Mouse (Mus musculus): ENCODE results near the gene Pcsk4. TPM values are rescaled to one million over a fixed set of nuclear protein-coding genes. Genes with fewer than 3 reads are reported as not detected.

The Pcsk4 gene
- total and polyA plus RNA-seq, 2 experiments from 2014 or later = 3.8 to 11.8 TPM

DNA sequence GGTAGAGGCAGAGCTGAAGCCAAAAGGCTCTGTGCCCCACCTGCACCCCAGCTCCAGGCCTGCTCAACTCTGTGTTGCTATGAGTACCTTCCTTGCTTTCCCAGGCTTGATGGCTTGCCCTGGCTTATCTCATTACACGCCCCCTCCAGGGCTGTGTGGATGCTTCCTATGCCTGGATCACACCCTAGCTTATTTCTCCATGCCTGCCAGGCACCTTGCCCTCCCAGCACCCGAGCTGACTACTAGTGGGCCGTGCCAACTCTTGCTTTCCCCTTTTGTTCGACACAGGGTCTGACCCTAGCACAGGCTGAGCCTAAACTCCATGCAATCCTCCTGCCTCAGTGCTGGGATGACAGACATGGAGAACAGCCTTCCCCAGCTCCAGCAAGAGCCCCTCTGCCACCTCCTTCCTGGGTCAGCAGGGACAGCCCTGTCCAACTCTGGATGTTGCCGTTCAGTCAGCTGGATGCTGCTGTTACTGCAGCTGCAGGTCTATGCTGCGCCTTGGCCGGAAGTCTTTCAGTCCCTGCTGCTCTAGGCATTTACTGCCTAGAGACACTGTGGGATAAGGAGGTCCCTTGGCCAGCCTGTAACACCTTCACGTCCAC is 31.7 kb downstream of the Pcsk4 start:
- Histone ChIP-seq H3K27me3 (ENCODE audit: insufficient read depth, low read length) (no peaks in the 10 kb centered on the region), H3K4me2 (ENCODE audit: low read depth, low read length) (peak overlapping the region; percentile 79; the same call in 1 of the 2 replicates), H3K9ac (replicated peaks; ENCODE audit: low read length) (peak overlapping the region; percentile 64; the same call in 1 of the 2 replicates), H3K36me3 (ENCODE audit: insufficient read depth, low read length) (peaks cover 10% of the 10 kb centered on the region; the same call in 1 of the 2 replicates), H3K4me3 (ENCODE audit: low read length) (no peak overlapping the region), H3K4me1 (ENCODE audit: insufficient read depth, low read length) (peaks cover 46% of the 10 kb centered on the region), H3K9me3 (ENCODE audit: low read length) (no peaks in the 10 kb centered on the region), H3K27ac (peak overlapping the region; percentile 99)
- WGBS = 46% methylated on average over 8 of the region's 8 CpGs
- TF ChIP-seq CTCF (IDR thresholded peaks at IDR 0.05; ENCODE audit: low read depth) = no peak
- DNase-seq (ENCODE audit: low spot score) = no peak
- no peak for ATAC-seq

DNA sequence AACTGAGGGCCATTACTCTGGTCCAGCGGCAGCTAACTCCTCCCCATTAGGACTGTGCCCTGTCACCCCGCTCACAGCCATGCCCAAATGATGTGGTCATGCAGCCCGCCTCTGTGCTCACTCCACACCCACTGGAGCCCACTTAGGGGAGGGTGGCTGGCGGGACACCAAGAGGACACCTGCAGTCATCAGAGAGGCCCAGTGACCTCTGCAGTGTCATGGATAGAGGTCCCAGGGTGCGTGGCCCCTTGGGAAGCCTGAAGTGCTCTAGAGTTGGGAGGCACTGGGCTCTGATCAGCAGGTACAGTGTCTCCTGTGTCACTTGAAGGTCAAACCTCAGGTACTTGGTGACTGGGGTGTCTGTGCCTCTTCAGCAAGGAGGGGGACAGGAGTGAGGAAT is 32.5 kb downstream of the Pcsk4 start:
- whole genome bisulfite sequencing = 71% methylated on average over 5 of the region's 5 CpGs
- peak overlapping the region; percentile 64 for H3K9ac ChIP-seq (replicated peaks; ENCODE audit: low read length)
- no peaks in the 10 kb centered on the region for H3K9me3 ChIP-seq (ENCODE audit: low read length)
- H3K27ac ChIP-seq = peak overlapping the region; percentile 99
- H3K4me2 ChIP-seq (ENCODE audit: low read depth, low read length) = peak overlapping the region; percentile 79
- peak overlapping the region; percentile 48; the same call in 1 of the 2 replicates for H3K4me3 ChIP-seq (ENCODE audit: low read length)
- no peak for DNase-seq (ENCODE audit: low spot score)
- H3K36me3 ChIP-seq (ENCODE audit: insufficient read depth, low read length) = peaks cover 10% of the 10 kb centered on the region; the same call in 1 of the 2 replicates
- H3K4me1 ChIP-seq (ENCODE audit: insufficient read depth, low read length) = peaks cover 38% of the 10 kb centered on the region
- TF ChIP-seq CTCF (IDR thresholded peaks at IDR 0.05; ENCODE audit: low read depth) = no peak
- ATAC-seq = no peak
- H3K27me3 ChIP-seq (ENCODE audit: insufficient read depth, low read length) = no peaks in the 10 kb centered on the region

DNA sequence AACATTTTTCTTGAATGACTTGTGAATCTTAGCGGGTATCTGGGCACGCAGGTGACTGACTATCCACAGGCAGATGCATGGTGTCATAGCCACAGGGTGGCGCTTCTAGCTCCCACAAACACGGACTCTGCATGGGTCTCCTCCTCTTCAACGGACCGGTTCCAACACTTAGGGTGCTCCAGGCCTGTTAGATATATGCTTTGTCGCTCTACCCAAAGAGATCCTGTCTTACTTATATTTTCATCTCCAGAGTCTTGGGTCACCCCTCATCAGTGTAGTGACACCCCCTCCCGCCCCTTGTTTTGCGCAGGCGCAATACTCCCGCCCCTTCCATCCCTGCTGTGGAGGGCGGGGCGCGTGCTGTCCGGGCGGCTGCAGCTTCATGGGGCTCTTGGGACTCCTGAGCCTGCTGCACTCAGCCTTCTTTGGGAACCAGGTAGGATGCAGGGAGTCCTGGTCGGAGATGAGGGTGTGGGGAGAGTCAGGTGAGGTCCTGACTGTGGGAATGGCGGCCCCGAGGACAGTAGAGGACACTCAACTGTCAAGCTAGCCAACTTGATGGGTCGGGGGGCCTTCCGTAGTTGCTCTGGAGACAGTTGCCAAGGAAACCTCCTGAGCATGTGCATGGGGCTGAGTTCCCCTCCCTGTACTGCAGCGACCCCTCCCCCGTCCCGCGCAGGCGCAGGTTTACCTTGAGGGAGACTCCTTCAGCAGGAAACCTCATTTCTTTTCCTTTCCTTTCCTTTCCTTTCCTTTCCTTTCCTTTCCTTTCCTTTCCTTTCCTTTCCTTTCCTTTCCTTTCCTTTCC is 33.5 kb downstream of the Pcsk4 start, which contains the start of gene Apc2:
Gene Apc2 (plus strand): TSS at position 360 of the 808 bp plus-strand sequence.
- Histone ChIP-seq H3K27me3 (ENCODE audit: insufficient read depth, low read length) (no peaks in the 10 kb centered on the region), H3K4me2 (ENCODE audit: low read depth, low read length) (peak within 1 kb of the TSS; percentile 79), H3K27ac (peak within 1 kb of the TSS; percentile 99), H3K9me3 (ENCODE audit: low read length) (no peaks in the 10 kb centered on the region), H3K4me3 (ENCODE audit: low read length) (peak within 1 kb of the TSS; percentile 48), H3K36me3 (ENCODE audit: insufficient read depth, low read length) (peaks cover 10% of the 10 kb centered on the region; the same call in 1 of the 2 replicates), H3K4me1 (ENCODE audit: insufficient read depth, low read length) (peaks cover 31% of the 10 kb centered on the region), H3K9ac (replicated peaks; ENCODE audit: low read length) (peak within 1 kb of the TSS; percentile 64)
- DNase-seq (ENCODE audit: low spot score) (peak; percentile 94), ATAC-seq (peak; percentile 52)
- TF ChIP-seq CTCF (IDR thresholded peaks at IDR 0.05; ENCODE audit: low read depth) = peak; percentile 78
- WGBS = under 1% methylated on average over 26 of the region's 26 CpGs

DNA sequence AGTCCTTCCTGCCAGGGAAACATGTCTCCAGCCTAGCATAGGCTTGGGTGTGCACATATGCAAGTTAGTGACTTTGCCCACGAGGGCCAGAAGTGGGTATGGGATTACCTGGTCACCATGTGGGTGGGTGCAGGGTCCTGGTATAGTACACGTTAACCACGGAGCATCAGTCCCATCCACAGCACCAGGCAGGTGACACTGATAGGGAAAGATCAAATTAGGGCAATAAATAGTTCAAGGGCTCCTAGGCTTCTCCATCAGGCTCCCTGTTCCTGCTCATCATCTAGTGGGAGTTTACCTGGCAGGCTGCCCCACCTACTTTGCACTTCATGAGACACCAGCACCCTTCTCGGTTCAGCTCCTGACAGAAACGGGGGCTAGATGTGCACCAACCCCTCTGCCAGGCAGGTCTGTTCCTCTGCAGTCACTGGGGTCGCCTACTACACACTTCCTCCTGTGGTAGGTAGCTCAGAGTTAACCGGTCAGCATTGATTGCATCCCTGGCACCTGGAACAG is 34.5 kb downstream of the Pcsk4 start:
- Histone ChIP-seq H3K4me1 (ENCODE audit: insufficient read depth, low read length) (peaks cover 31% of the 10 kb centered on the region), H3K27me3 (ENCODE audit: insufficient read depth, low read length) (no peaks in the 10 kb centered on the region), H3K36me3 (ENCODE audit: insufficient read depth, low read length) (peaks cover 10% of the 10 kb centered on the region; the same call in 1 of the 2 replicates), H3K4me3 (ENCODE audit: low read length) (no peak overlapping the region), H3K27ac (peak overlapping the region; percentile 99), H3K9me3 (ENCODE audit: low read length) (no peaks in the 10 kb centered on the region), H3K4me2 (ENCODE audit: low read depth, low read length) (no peak overlapping the region), H3K9ac (replicated peaks; ENCODE audit: low read length) (no peak overlapping the region)
- no peak for ATAC-seq
- TF ChIP-seq CTCF (IDR thresholded peaks at IDR 0.05; ENCODE audit: low read depth) = no peak
- 45% methylated on average over 7 of the region's 7 CpGs for WGBS
- no peak for DNase-seq (ENCODE audit: low spot score)

DNA sequence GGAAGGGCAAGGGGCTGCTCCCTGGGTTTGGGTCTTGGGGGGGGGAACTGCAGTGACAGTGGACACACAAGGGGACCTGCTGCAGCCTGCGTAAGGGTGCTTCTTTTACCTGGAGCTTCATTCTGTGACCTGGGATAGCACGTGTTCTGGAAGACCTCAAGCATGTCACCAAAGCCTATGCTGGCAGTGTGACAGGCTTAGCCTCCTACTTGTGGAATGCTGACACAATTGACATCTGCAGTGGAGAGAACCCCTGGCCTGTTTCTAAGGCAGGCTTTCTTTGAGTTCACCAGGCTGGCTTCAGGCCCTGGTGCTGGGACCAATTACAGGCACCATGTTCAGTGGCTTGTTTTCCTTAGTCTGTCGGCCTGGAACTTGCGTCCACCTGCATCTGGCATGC is 35.0 kb downstream of the Pcsk4 start:
- no peak overlapping the region for H3K4me2 ChIP-seq (ENCODE audit: low read depth, low read length)
- H3K27ac ChIP-seq = 0 out of 2 replicates have a peak overlapping the region, but pooled peaks have one; percentile 6
- TF ChIP-seq CTCF (IDR thresholded peaks at IDR 0.05; ENCODE audit: low read depth) = no peak
- peak overlapping the region; percentile 4; the same call in 1 of the 2 replicates for H3K9ac ChIP-seq (replicated peaks; ENCODE audit: low read length)
- H3K9me3 ChIP-seq (ENCODE audit: low read length) = no peaks in the 10 kb centered on the region
- peaks cover 31% of the 10 kb centered on the region for H3K4me1 ChIP-seq (ENCODE audit: insufficient read depth, low read length)
- DNase-seq (ENCODE audit: low spot score) (no peak), ATAC-seq (no peak)
- H3K36me3 ChIP-seq (ENCODE audit: insufficient read depth, low read length) = peaks cover 10% of the 10 kb centered on the region; the same call in 1 of the 2 replicates
- no peaks in the 10 kb centered on the region for H3K27me3 ChIP-seq (ENCODE audit: insufficient read depth, low read length)
- H3K4me3 ChIP-seq (ENCODE audit: low read length) = no peak overlapping the region
- WGBS = 70% methylated on average over 4 of the region's 4 CpGs

DNA sequence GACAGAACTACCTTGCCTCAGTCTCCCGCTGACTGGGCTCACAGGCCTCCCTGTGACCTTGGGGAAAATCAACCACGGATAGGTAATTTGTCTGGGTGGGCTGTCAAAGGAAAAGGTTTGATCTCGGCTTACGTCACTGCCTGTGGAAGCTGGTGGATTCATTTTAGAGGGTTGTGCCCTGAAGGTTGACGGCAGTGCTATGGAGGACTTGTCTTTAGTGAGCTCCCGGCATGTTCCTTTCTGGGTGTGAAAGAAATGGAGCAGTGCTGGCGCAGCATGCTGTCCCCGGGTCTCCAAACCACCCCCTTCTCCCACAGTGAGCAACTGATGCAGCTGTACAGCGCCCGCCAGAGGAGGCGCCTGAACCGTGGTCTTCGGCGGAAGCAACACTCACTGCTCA is 36.0 kb downstream of the Pcsk4 start:
- no peaks in the 10 kb centered on the region for H3K9me3 ChIP-seq (ENCODE audit: low read length)
- peak overlapping the region; percentile 95 for H3K4me2 ChIP-seq (ENCODE audit: low read depth, low read length)
- TF ChIP-seq CTCF (IDR thresholded peaks at IDR 0.05; ENCODE audit: low read depth) = peak; percentile 20; the same call in 1 of the 2 replicates
- WGBS = 20% methylated on average over 14 of the region's 14 CpGs
- peak overlapping the region; percentile 67 for H3K4me3 ChIP-seq (ENCODE audit: low read length)
- H3K27ac ChIP-seq = peak overlapping the region; percentile 96
- DNase-seq (ENCODE audit: low spot score) = no peak
- peaks cover 29% of the 10 kb centered on the region for H3K4me1 ChIP-seq (ENCODE audit: insufficient read depth, low read length)
- H3K9ac ChIP-seq (replicated peaks; ENCODE audit: low read length) = peak overlapping the region; percentile 94
- no peak for ATAC-seq
- H3K36me3 ChIP-seq (ENCODE audit: insufficient read depth, low read length) = peaks cover 11% of the 10 kb centered on the region; the same call in 1 of the 2 replicates
- H3K27me3 ChIP-seq (ENCODE audit: insufficient read depth, low read length) = no peaks in the 10 kb centered on the region
